Mouse (Mus musculus): Measurements from ENCODE around the gene Zan. TPM values are rescaled to one million over a fixed set of nuclear protein-coding genes. Genes with fewer than 3 reads are reported as not detected.
A peak's percentile ranks its signal among the peaks of the same experiment; 100 is the strongest.
"Not testable (repeated sequence)": the region's sequence is repeated elsewhere in the genome, so short reads cannot be mapped to it uniquely, and the experiment has no call there.

The Zan gene
- total RNA-seq, 2 experiments from 2014 or later: 0.02 to 0.03 TPM

DNA sequence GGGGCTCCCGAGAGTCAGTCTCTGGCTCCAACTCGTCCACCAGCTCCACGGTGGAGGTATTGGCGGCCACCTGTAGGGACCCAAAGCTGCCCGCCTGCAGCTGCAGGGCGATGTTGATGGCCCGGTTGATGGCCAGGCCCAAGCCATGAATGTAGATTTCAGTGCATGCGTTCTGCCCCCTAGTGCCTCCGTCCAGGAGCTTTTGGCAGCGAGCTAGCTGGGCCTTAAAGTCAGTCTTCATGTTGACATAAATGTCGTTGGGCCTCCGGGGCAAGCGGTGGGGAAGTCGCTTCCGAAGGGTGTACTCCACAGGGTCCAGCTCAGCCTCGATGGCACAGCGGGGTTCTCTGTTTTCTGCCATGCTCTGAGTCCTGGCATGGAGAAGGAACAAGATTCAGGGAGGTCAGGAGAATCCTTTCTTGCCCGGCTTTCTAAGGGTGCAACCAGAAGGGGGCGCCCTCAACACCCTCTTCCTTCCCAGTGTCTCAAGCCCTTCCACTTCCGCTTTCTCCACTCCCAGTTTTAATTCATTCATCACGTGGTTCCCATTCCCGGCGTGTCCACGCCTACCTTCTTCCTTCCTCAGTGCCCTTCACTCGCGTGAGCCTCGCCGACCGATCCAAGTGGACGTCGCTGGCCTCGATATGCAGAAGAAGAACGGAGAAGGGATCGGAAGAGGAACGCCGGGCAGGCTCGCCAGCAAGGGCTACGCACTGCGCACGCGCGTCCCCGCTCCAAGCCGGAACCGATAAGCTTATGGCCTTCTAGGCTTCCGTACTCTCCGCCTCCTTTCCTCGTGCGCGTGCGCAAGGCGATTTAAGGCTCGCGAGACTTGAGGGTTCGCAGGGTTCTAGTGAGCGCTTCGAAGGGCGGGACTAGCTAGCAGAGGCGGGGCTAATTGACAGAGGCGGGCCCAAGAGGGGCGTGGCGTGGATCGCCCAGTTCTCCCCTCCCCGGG, 25.1 kb upstream of the Zan start, which contains the start of gene Pop7:
Gene Pop7, minus strand, starts transcription at position 810 of the 958 bp plus-strand sequence.
- peak; percentile 100 for DNase-seq
- intact Hi-C loops (cut with DNase I): loop anchor here (5.0 to 10.0 kb wide), 2 partner anchors 190 to 253 kb away; partner anchors contain the start of gene Trip6

DNA sequence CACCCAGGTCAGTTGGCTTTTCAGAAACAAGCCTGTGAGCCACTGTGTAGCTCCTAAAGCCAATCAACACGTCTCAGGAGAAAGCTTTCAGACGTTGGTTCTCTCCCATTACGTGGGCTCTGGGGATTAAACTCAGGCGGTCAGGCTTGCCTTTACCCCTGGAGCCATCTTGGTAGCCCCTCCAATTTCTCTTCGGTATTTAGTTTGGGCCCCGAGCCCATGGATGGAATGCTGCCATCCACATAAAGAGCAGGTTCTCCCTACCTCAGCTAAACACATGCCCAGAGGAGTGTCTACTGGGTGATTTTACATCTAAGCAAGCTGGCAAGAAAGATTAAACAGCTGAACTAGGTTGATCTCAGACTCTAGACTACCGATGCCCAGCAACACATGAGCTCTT, 23.3 kb upstream of the Zan start:
- no peak for DNase-seq
- intact Hi-C loops (cut with DNase I): loop anchor here (5.0 to 10.0 kb wide), 2 partner anchors 188 to 255 kb away; partner anchors contain the start of gene Trip6

DNA sequence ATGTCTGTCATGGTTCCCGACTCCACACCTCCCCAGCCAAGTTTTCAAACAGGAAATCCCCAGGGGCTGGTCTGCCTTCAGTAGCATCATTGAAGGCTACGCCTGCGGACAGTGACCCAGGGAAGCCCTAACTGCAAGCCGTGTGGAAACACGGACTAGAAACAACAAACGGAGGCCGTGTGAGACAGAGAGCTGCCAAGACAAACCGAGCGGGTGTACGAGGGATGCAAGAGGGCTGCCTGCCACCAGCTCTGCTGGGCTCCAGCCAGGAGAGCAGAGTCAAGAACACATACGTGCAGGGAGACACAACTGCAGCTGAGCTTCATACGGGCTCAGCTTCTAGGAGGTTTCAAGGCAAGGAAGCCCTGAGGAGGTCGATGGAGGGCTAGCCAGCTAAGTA, 17.0 kb upstream of the Zan start:
- intact Hi-C loops (cut with DNase I): no loop called here

DNA sequence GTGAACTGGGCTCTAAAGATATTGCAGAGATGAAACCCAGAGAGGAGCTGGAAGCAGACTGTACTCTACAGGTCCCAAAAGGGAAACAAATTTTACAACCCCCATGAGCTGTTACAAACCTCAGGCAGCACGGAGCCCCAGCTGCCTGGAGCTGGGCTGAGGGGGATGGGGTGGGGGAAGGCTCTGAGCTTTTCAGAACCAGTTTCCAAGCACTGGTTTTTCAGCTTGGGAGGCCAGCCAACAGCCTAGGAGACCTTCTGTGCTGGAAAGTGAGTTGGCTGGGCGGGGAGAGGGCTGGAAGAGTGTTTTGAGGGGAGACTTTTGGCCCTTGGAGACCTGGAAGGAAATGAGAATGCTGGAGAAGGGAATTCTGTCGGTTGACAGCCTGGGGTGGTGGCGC, 14.7 kb upstream of the Zan start:
- intact Hi-C loops (cut with DNase I): no loop called here
- DNase-seq: peak; percentile 20 to 59

More for the DNA sequence above, 17.0 kb upstream of the Zan start:
- DNase-seq: no peak

DNA sequence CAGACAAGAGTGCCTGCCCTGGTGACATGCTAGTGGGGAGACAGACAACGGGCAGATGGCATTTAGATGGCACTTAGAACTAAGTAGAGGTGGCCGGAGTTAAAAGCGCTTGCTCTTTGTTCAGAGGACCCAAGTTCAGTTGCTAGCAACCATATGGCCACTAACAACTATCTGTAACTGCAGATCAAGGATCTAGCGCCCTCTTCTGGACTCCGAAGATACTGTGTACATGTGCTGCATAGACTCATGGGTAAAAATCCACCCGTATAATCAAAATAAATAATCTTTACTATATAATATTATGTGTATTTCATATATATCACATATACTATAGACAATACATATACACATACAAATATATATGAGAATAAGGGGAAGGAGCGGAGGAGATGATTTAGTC, 10.8 kb upstream of the Zan start:
- DNase-seq: no peak
- intact Hi-C loops (cut with DNase I): no loop called here

DNA sequence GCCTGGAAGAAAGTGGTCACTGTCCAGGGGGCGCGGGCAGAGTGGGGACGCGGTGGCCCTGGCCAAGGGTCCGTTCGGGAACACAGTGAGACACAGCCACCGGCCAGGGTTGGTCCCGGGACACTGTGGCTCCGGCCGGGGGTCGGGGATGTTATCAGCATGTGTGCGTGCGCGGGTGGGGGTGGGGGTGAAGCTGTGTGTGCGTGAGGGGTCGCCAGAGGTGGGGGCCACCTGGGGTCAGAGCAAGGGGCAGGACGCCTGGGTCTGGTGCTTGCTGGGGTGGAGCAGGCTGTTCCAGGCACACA, 8.9 kb upstream of the Zan start:
- DNase-seq: no peak
- intact Hi-C loops (cut with DNase I): no loop called here

DNA sequence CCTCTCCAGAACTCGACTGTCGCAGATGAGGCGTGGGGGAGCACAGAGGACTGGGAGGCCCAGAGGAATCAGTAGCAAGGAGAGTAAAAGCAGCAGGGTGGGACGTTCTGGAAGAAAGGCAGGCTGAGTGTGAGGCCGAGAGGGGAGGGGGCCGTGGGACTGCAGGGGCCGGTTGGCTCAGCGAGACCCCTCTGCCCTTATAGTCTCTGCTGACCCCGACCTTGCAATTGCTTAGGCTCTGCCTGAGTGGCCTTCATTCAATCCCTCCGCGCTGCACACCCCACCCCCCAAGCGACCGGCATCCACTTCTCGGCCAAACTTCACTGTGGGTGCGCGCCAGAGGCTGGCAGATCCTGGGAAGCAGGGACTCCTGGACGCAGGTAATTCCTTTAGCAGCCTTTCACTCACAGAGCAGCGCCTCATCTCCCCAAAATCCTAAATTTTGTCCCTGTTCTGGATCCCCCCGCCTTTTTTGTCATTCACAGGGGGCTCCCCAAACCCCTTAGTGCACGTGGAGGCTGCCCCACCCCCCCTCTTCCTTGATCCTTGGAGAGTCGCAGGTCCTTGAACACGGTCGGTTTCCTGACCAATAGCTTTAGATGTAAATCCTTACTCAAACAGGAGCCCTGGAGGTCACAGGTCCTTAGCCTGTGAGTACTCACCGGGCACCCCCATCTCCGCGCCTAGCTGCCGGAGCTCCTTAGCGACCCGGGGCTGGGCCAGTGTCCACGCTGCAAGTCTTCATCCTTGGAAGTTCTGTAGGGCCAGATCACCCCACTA, 8.4 kb upstream of the Zan start:
- intact Hi-C loops (cut with DNase I): no loop called here
- no peak for DNase-seq

DNA sequence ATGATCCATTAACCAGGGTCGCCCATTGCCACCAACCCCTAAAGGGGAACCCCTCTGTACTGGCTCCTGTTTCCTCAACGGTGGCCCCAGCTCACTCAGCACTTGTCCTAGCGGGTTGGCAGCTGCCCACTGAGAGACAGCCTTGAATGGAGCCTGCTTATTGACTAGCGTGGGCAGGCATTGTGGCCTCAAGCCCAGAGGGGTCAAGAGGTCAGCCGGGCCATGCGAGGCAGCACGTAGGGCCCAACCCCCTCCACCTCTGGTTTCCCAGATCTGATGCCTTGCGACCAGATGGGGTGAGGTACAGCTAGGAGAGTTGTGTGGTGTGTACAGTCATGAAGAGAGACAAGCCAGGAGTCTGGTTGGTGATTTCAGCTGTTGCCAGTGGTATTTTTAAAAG, 5.0 kb upstream of the Zan start:
- no peak for DNase-seq
- intact Hi-C loops (cut with DNase I): no loop called here

DNA sequence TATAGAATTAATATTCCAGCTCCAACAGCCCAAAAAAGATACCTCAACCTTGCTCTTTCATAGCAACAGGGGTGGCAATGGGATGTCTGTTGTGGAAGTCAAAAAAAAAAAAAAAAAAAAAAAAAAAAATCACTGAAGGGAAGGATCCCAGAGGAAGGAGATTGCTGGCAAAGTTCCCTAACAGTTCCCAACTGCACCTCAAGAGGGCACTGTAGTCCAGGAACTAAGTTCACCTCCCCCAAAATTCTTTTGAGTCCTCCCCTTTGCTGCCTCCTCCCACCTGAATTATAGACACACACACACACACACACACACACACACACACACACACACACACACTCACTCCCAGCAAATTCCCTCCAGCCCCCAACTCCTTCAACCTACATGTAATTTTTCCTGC, 4.3 kb upstream of the Zan start:
- peak; percentile 57 to 74 for DNase-seq
- intact Hi-C loops (cut with DNase I): no loop called here

DNA sequence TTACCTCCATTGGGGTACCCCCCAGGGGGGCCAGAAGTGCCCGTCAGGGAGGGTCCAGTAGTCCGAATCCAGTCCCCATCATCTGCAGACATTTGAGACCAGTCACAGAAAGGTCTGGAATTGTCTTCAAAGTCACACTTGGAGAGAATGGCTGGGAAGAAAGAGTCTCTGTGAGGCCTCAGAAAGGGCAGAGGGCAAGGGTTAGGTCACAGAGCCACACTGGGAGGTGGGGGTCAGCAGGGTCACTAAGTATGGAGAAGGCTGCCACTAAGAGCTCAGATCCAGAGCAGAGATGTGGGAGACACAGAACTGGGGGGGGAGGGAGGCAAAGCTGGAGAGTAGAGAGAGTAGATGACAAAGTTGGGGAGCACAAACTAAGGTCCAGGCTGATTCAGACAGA, 2.5 kb downstream of the Zan start:
- intact Hi-C loops (cut with DNase I): no loop called here
- DNase-seq: no peak

DNA sequence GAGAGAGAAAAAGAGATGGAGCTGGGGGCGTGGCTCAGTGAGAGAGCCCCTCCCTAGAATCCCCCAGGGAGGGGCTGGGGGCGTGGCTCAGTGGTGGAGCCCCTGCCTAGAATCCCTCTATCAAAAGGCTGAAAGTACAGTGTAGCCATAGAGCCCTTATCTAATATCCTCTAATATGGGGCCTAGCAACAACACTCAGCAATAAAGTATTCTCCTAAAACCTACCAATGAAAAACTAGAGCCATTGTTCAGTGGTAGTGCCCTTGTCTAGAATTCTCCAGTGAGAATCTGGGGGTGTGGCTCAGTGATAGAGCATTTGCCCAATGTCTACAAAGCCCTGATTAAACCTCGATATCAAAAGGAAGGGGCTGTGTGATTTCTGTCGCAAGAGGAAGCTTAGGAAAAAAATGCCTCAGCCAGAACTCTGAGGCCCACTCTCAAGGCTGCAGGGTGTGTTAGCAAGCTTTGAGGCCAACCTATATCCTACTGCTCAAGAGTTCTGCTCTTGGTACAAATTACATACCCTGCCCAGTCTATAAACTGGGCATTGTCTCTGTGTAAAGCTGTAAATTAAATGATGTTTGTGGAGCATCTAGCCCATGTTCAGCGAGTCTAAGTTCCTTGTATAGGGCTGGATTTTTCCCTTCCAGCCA, 4.5 kb downstream of the Zan start:
- intact Hi-C loops (cut with DNase I): no loop called here

DNA sequence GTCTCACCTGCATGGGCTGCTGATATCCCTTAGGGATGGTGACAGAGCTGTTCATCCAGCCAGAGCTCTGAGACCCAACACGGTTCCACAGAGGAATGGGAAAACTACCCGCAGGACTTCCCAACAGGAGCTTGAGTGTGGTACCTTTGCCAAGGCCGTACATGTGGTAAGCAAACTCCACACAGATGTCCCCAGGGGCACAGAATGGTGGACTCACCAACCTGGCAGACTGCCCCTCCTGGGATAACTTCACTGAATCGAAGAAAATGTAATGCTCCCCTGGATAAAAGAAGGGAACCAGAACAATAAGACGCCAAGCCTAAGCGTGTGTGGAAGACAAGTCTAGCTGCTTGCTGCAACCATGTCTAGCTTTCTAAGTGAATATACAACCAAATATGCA, 9.9 kb downstream of the Zan start:
- intact Hi-C loops (cut with DNase I): no loop called here

More for the DNA sequence above, 4.5 kb downstream of the Zan start:
- DNase-seq: no peak

DNA sequence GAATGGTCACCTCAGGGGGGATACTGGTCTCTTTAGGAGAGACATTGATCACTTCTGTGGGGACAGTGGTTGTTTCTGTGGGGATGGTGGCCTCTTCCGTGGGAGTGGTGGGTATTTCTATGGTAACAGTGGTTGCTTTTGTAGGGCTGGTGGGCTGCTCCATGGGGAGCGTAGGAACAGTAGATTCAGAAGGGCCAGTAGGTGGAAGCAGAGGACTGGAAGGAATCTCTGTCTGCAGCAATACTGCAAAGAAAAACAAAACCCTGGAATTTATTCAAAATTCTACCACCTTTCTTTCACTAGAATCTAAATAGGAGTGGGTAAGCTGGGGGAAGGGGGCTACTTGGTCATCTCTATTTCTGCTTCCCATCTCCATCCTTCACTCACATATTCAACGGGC, 11.8 kb downstream of the Zan start:
- no peak for DNase-seq
- intact Hi-C loops (cut with DNase I): no loop called here

More for the DNA sequence above, 9.9 kb downstream of the Zan start:
- DNase-seq: no peak

DNA sequence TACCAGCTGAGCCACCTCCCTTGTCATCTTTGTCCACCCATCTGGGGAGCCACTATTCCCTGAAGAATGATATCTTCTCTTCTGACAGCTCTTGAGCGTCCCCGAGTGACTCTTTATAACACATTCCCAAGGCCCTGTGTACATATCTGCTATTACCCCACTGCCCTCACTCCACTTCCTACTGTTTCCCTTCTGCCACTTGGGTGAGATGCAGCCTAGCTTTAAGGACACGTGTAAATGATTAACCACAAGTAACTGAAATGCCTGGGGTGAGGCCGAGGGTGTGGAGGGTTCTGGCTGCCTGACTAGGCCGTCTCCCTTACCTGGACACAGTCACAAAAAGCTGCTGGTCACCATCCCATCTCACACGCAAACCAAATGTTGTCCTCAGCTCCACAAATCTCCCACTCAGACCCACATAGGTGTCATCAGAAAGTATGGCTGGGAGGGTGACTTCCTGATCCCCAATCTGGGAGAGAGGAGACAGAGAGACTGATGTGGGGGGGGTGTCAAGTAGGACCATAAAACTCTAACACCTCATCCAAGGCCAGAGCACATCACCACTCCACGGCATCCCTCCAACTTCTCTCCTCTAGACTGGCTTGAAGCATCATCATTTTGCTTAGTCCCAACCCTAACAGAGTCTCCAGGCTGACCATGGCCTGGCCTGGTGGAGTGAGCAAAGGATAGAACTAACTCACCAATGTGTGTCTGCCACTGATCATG, 20.8 kb downstream of the Zan start:
- no peak for DNase-seq
- intact Hi-C loops (cut with DNase I): no loop called here

DNA sequence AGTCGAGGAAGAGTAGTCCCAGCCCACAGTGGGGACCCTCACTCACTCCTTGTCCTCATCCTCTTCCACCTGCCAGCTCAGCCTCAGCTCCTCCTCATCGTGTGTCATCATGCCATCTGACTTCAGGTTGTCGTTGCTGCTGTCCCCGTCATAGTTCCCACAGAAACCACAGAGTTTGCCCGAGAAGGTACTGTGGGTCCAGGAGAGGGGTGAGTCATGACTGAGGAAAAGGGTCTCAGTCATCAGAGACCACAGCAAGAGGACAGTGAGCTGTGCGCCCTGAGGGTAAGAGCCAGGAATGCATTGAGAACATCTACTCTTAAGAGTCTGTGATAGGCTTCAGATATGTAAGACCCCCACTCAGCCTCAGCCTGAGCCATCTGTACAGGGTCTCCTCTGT, 21.7 kb downstream of the Zan start:
- DNase-seq: no peak
- intact Hi-C loops (cut with DNase I): no loop called here

DNA sequence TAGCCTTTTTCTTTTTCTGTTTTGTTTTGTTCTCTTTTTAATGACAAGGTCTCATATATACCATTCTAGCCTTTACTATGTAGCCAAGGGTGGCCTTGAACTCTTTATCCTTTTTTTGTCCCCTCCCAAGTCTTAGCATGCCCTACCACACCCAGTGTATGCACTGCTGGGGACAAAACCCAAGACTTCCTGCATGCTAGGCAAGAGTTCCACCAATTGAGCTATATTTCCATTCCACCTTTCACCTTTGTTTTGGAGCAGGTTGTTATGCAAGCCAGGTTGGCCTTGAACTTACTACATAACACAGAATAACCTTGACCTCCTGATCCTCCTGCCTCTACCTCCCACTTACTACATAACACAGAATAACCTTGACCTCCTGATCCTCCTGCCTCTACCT, 31.3 kb downstream of the Zan start:
- intact Hi-C loops (cut with DNase I): no loop called here
- no peak for DNase-seq

DNA sequence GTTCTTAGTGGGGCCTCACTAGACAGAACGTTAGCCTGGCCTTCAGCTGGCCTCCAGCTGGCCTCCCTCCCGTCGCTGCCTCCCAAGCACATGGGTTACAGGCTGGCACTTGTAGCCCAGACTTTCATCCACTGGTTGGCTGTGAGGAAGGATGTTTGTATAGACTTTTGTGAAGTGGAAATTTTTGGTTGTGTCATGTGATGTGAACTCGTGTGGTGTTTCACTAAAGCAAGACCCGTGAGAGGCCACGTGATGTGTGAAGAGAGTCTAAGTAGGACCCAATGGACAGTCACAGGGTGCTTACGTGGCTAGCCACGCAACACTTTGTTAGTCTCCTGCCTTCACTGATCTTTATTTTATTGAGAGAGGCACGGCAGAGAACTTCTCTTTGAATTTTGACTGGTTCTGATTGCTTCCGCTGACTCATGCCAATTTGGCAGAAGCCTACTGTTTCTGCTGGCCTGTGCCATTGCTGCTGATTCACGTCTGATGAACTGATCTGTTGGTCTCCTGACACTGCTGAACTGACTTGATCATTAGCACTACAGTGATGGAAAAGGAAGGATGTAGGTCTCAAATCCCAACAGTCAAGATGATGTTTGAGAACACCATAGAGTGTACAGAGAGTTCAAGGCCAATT, 36.5 kb downstream of the Zan start:
- intact Hi-C loops (cut with DNase I): no loop called here

DNA sequence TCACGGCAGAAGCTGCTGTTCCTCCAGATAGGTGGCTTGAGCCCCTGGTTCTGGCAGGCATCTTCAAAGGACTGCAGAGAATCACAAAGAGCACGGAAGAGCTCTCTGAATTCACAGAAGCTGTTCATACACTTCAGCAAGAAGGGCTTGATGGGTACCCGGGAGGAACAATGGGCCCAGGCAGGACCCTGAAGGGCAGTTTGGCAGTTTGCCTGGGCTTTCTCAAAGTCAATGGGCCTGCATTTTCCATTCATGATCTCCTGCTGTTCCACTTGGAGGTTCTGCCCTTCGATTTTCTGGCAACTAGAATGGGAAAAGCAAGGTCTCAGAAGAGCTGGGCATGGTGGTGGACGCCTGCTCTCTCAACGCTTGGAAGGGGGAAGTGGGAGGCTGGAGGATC, 43.0 kb downstream of the Zan start:
- no peak for DNase-seq

More for the DNA sequence above, 36.5 kb downstream of the Zan start:
- DNase-seq: no peak

DNA sequence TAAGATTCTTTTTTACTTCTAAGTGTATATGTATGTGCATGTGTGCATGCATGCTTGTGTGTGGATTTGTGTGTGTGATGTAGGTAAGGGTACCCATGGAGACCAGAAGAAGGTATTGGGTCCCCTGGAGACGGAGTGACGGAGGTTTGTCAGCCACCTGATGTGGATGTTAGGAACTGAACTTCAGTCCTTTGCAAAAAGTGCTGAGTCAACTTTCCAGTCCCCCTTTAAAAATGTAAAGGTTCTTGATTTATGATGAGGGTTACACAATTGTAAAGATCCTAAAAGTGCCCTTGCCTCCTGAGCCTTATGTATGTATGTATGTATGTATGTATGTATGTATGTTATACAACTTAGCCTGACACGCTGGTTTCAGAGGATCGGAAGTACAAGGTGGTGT, 46.5 kb downstream of the Zan start:
- intact Hi-C loops (cut with DNase I); DNase-seq: not testable (repeated sequence)

More for the DNA sequence above, 43.0 kb downstream of the Zan start:
- intact Hi-C loops (cut with DNase I): no loop called here

DNA sequence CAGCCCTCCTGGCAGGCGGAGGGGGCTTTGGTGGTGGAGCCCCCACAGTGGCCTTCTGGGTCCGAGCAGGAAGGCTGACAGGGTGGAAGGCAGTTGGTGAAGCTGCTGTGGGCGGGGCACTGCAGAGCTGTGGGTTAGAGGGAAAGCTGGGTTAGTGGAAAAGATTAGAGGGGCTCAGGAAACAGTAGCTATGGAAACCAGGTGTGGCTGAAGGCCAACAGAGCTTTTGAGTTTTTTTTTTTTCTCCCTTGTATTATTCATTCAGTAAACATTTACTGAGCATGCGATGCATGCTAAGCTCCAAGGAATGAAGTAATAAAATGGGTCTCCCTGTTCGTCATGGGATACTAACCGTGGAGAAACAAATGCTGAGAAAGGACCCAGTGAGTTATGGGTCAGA, 51.2 kb downstream of the Zan start:
- no peak for DNase-seq
- intact Hi-C loops (cut with DNase I): no loop called here

All from gastrocnemius, postnatal 36 days (tissue).